Mouse (Mus musculus) common myeloid progenitor, adult 5-6 weeks (primary cell): ENCODE results near the gene Epha2. TPM values are rescaled to one million over a fixed set of nuclear protein-coding genes. Genes with fewer than 3 reads are reported as not detected.

ENCODE experiments used
- ATAC-seq: replicated peaks from 2 replicates; pipeline ENCODE4 v1.8.0; 2016; ENCODE audit warnings: low read depth, mild to moderate bottlenecking, moderate TSS enrichment, inconsistent platforms; ENCODE audit not compliant: poor library complexity, severe bottlenecking
- total RNA-seq: library from RNA; stranded (forward); fragments of 200-1000, 187-1606 nt; gene quantifications from 2 replicates; pipeline ENCODE4 v1.2.3, GENCODE M21; 2017

Gene Epha2
- total RNA-seq, 1 experiment from 2014 or later, result 1.2 TPM

GRCm38 (mm10) chr4:141317914-141318313, 16.9 kb downstream of the Epha2 start:
- ATAC-seq, result no peak

- ATAC-seq, result peak; percentile 26; the same call in 1 of the 2 replicates
Observed at GRCm38 (mm10) chr4:141322526-141322925, 21.5 kb downstream of the Epha2 start.

- no peak for ATAC-seq
Observed at GRCm38 (mm10) chr4:141324771-141325191, 23.7 kb downstream of the Epha2 start.

GRCm38 (mm10) chr4:141325636-141326035, 24.6 kb downstream of the Epha2 start:
- ATAC-seq, result peak; percentile 64

- ATAC-seq, result no peak
Observed at GRCm38 (mm10) chr4:141327075-141327474, 26.0 kb downstream of the Epha2 start.

- ATAC-seq, result no peak
Observed at GRCm38 (mm10) chr4:141328742-141329141, 27.7 kb downstream of the Epha2 start.

GRCm38 (mm10) chr4:141329968-141330367, 28.9 kb downstream of the Epha2 start:
- peak; percentile 43; the same call in 1 of the 2 replicates for ATAC-seq

GRCm38 (mm10) chr4:141331446-141331845, 30.4 kb downstream of the Epha2 start:
- no peak for ATAC-seq

- ATAC-seq, result no peak
Observed at GRCm38 (mm10) chr4:141332258-141332657, 31.2 kb downstream of the Epha2 start.

- no peak for ATAC-seq
Observed at GRCm38 (mm10) chr4:141334695-141335094, 33.7 kb downstream of the Epha2 start.

- ATAC-seq, result no peak
Observed at GRCm38 (mm10) chr4:141335263-141335796, 34.3 kb downstream of the Epha2 start.

GRCm38 (mm10) chr4:141336196-141336595, 35.2 kb downstream of the Epha2 start:
- no peak for ATAC-seq

GRCm38 (mm10) chr4:141337986-141338385, 36.9 kb downstream of the Epha2 start:
- ATAC-seq, result no peak

GRCm38 (mm10) chr4:141338853-141339252, 37.8 kb downstream of the Epha2 start:
- ATAC-seq, result no peak

- no peak for ATAC-seq
Observed at GRCm38 (mm10) chr4:141341477-141341876, 40.4 kb downstream of the Epha2 start.

- ATAC-seq, result no peak
Observed at GRCm38 (mm10) chr4:141343515-141343914, 42.5 kb downstream of the Epha2 start.

- ATAC-seq, result no peak
Observed at GRCm38 (mm10) chr4:141345219-141345618, 44.2 kb downstream of the Epha2 start.

GRCm38 (mm10) chr4:141347365-141347797, 46.3 kb downstream of the Epha2 start:
- ATAC-seq, result peak; percentile 59

GRCm38 (mm10) chr4:141348616-141349015, 47.6 kb downstream of the Epha2 start:
- no peak for ATAC-seq

- ATAC-seq, result no peak
Observed at GRCm38 (mm10) chr4:141350015-141350414, 49.0 kb downstream of the Epha2 start.

- ATAC-seq, result no peak
Observed at GRCm38 (mm10) chr4:141351972-141352371, 50.9 kb downstream of the Epha2 start.

GRCm38 (mm10) chr4:141352986-141353385, 51.9 kb downstream of the Epha2 start:
- no peak for ATAC-seq
